Mouse (Mus musculus) lung, embryonic 15.5 days (tissue): ENCODE measurements around the gene Gm13271. TPM values are rescaled to one million over a fixed set of nuclear protein-coding genes. Genes with fewer than 3 reads are reported as not detected.
A peak's percentile ranks its signal among the peaks of the same experiment; 100 is the strongest.
"Not testable (repeated sequence)": the region's sequence is repeated elsewhere in the genome, so short reads cannot be mapped to it uniquely, and the experiment has no call there.

Experiments used
- ATAC-seq: fragments of 200-750 bp; cut with Nextera tagmentation; 2 replicates; pipeline ENCODE4 v1.8.0; 2017; ENCODE audit warnings: moderate number of reproducible peaks, borderline replicate concordance; ENCODE audit not compliant: low FRiP score, low TSS enrichment; ENCODE audit errors: extremely low read depth
- H3K27ac ChIP-seq: fragments of 300-500 bp; sonication (generic); 2 replicates; pipeline ENCODE4 v1.5.1; 2015; ENCODE audit warnings: moderate library complexity, mild to moderate bottlenecking, inconsistent platforms
- H3K27me3 ChIP-seq: fragments of 300-500 bp; sonication (generic); 2 replicates; pipeline ENCODE4 v1.6.1; 2015; ENCODE audit warnings: inconsistent platforms
- H3K36me3 ChIP-seq: fragments of 300-500 bp; sonication (generic); 2 replicates; pipeline ENCODE4 v1.6.1; 2015; ENCODE audit warnings: inconsistent platforms
- H3K4me1 ChIP-seq: fragments of 300-500 bp; sonication (generic); 2 replicates; pipeline ENCODE4 v1.6.1; 2015; ENCODE audit warnings: inconsistent platforms
- H3K4me2 ChIP-seq: fragments of 300-500 bp; sonication (generic); 2 replicates; pipeline ENCODE4 v1.6.1; 2015; ENCODE audit warnings: inconsistent platforms, mild to moderate bottlenecking, moderate library complexity
- H3K4me3 ChIP-seq: fragments of 300-500 bp; sonication (generic); 2 replicates; pipeline ENCODE4 v1.5.1; 2015; ENCODE audit warnings: mild to moderate bottlenecking, inconsistent platforms
- H3K9ac ChIP-seq: fragments of 300-500 bp; sonication (generic); 2 replicates; pipeline ENCODE4 v1.6.1; 2015; ENCODE audit warnings: inconsistent platforms
- H3K9me3 ChIP-seq: fragments of 300-500 bp; sonication (generic); 2 replicates; pipeline ENCODE4 v1.6.1; 2016; ENCODE audit warnings: inconsistent platforms
- WGBS: fragments of 180-500 bp; shearing (Covaris S2); methylation state at CpG from one replicate; pipeline ENCODE4 v1.1.7; 2015; 5-methylcytosine and 5-hydroxymethylcytosine counted together
- polyA plus RNA-seq: library from polyadenylated mRNA; unstranded; fragments of >200 nt; fragmentation: Nextera tagmentation; extraction: Ambion mirVana; gene quantifications from 2 replicates; pipeline ENCODE4 v1.2.1, GENCODE M21; 2015

Gene Gm13271
- not detected in 2 replicates for polyA plus RNA-seq

DNA sequence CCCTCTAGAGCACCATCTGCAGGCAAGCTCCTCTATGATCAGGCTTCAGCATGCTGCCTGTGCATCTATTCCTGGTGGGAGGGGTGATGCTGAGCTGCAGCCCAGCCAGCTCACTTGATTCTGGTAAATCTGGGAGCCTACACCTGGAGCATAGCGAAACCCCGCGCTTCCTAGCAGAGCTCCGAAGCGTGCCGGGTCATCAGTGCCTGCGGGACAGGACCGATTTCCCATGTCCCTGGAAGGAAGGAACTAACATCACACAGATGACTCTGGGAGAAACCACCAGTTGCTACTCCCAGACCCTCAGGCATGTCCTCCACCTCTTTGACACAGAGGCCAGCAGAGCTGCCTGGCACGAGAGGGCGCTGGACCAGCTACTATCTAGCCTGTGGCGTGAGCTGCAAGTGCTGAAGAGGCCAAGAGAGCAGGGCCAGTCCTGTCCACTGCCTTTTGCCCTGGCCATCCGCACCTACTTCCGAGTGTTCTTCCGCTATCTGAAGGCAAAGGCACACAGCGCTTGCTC lies at the start of gene Gm13271:
Gene Gm13271, plus strand, starts transcription at position 51 of the 523 bp plus-strand sequence.
- not testable (repeated sequence) for H3K36me3 ChIP-seq, H3K9ac ChIP-seq, H3K4me1 ChIP-seq, H3K27me3 ChIP-seq, H3K9me3 ChIP-seq, H3K27ac ChIP-seq, H3K4me2 ChIP-seq, H3K4me3 ChIP-seq, ATAC-seq
- WGBS, result 74% methylated on average over 15 of the region's 15 CpGs

DNA sequence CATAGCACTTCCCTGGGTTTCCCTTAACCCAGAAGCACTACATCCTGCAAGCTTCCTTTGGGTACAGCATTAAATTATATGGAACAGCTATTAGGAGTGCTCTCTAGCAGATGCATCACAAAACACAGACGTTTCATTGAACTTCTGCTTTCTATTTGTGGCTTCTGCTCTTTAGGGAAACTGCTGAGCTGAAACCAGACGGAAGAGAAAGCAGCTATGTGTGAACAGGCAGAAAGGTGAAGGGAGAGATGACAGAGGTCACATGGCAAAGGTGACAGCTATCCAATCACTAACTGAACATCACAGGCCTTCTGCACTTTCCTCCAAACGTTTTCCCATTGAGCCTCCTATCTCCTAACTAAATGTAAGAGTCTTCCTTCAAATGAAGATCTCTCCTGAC lies 48.7 kb upstream of the Gm13271 start:
- H3K4me3 ChIP-seq, result no peak overlapping the region
- 38% methylated on average over 3 of the region's 3 CpGs for WGBS
- H3K36me3 ChIP-seq, result no peaks in the 10 kb centered on the region
- no peaks in the 10 kb centered on the region for H3K27me3 ChIP-seq
- H3K9me3 ChIP-seq, result no peaks in the 10 kb centered on the region
- no peaks in the 10 kb centered on the region for H3K4me1 ChIP-seq
- no peak overlapping the region for H3K4me2 ChIP-seq
- no peak overlapping the region for H3K9ac ChIP-seq
- H3K27ac ChIP-seq, result no peak overlapping the region
- ATAC-seq, result no peak

DNA sequence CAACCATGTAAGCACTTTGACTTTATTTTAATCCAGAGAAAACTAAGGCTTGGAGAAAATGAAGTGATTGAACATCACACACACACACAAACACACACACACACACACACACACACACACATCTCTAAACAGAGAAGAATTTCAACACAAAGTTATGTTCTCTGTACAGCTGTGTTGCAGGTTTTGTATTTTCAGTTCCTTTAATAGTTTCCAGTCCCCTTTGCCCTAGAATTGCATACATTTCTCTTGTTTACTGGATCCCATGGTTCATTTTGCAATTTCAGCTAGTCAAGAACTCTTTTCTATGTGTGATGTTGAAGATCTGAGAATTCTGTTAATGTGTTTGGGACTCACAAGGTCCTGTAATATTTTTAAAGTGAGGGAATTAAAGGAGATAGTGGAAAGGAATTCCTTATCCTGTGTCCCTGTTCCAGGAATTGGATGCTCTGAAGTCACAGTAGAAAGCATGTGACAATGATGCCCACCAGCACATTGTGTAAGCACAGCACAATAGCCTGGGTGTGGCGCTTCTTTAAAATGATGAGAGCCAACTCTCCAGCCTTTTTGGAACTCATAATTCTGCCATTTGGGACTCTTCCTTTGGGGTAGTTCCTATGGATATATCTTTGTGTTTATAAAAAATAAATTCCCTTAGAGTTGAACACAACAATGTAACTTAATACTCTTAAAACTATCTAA lies 47.4 kb upstream of the Gm13271 start:
- H3K9ac ChIP-seq, result no peak overlapping the region
- H3K4me3 ChIP-seq, result no peak overlapping the region
- no peaks in the 10 kb centered on the region for H3K4me1 ChIP-seq
- 89% methylated on average over 1 of the region's 1 CpGs for WGBS
- H3K27ac ChIP-seq, result no peak overlapping the region
- no peaks in the 10 kb centered on the region for H3K36me3 ChIP-seq
- no peaks in the 10 kb centered on the region for H3K27me3 ChIP-seq
- ATAC-seq, result no peak
- H3K4me2 ChIP-seq, result no peak overlapping the region
- H3K9me3 ChIP-seq, result no peaks in the 10 kb centered on the region

DNA sequence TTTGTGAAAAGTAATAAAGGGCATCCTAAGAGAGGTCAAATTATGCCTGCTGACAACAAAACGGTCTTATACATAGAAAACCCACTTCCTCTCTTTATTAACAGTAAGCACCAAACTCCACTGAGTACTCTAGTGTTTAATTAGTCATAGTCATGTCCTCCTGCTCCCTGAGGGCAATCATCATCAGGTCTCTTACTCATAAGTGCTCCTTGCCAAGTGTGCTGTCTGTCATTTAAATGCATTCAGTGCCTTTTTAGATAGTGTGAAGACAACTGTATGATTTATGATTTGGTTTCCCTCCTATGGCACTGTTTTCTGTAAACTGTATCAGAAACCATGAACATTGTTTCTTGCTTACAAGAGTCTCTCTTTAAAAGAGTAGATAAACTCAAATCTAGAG lies 40.4 kb upstream of the Gm13271 start:
- 64% methylated on average over 1 of the region's 1 CpGs for WGBS
- Histone ChIP-seq H3K4me2 (no peak overlapping the region), H3K9ac (no peak overlapping the region), H3K27ac (no peak overlapping the region), H3K4me1 (peaks cover 14% of the 10 kb centered on the region), H3K9me3 (no peaks in the 10 kb centered on the region), H3K4me3 (no peak overlapping the region), H3K36me3 (peaks cover 31% of the 10 kb centered on the region), H3K27me3 (no peaks in the 10 kb centered on the region)
- ATAC-seq, result no peak

DNA sequence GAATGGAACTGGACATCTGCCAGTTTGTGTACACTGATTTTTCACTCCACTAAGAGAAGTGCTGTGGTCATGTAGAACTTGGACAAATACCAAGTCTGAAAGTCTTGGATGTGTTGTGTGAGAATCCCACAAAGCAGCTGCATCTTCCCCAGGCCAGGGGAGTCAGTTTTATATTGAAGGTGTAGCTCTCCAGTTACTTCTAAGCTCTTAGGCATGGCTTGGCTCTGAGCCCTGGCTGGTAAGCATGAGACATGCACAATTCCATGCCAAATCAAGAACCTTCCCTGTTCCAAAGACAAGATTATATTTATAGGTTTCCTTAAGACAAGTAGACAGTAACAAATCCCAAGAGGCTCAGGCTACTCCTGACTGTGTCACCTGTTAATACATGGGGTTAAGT lies 39.6 kb upstream of the Gm13271 start:
- peaks cover 31% of the 10 kb centered on the region for H3K36me3 ChIP-seq
- no peak overlapping the region for H3K4me3 ChIP-seq
- H3K27me3 ChIP-seq, result no peaks in the 10 kb centered on the region
- no peak overlapping the region for H3K4me2 ChIP-seq
- ATAC-seq, result no peak
- no peaks in the 10 kb centered on the region for H3K9me3 ChIP-seq
- H3K9ac ChIP-seq, result no peak overlapping the region
- H3K4me1 ChIP-seq, result peaks cover 19% of the 10 kb centered on the region
- no peak overlapping the region for H3K27ac ChIP-seq

DNA sequence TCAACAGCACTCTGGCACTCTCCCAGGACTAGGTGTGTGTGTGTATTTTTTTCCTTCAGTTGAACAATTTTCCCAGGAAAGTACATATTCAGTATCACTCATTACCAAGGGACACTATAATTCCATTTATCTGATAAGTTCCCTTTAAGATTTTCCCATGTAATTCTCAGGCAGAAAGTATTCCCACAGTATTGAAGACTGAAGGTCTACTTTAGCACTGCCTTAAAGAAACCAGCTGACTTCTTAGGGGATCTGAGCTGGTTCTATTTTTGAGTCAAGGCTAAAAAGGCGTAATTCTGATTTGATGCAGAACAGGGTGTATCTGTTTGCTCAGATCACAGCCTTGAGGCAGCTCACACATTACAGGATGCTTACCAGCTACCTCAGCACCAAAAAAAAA lies 36.0 kb upstream of the Gm13271 start:
- peak overlapping the region; percentile 22; the same call in 1 of the 2 replicates for H3K9ac ChIP-seq
- peaks cover 41% of the 10 kb centered on the region for H3K36me3 ChIP-seq
- H3K27ac ChIP-seq, result peak overlapping the region; percentile 19; the same call in 1 of the 2 replicates
- no peak for ATAC-seq
- whole genome bisulfite sequencing, result 34% methylated on average over 1 of the region's 1 CpGs
- peak overlapping the region; percentile 71 for H3K4me2 ChIP-seq
- H3K4me3 ChIP-seq, result peak overlapping the region; percentile 28
- no peaks in the 10 kb centered on the region for H3K27me3 ChIP-seq
- no peaks in the 10 kb centered on the region for H3K9me3 ChIP-seq
- H3K4me1 ChIP-seq, result peaks cover 31% of the 10 kb centered on the region

DNA sequence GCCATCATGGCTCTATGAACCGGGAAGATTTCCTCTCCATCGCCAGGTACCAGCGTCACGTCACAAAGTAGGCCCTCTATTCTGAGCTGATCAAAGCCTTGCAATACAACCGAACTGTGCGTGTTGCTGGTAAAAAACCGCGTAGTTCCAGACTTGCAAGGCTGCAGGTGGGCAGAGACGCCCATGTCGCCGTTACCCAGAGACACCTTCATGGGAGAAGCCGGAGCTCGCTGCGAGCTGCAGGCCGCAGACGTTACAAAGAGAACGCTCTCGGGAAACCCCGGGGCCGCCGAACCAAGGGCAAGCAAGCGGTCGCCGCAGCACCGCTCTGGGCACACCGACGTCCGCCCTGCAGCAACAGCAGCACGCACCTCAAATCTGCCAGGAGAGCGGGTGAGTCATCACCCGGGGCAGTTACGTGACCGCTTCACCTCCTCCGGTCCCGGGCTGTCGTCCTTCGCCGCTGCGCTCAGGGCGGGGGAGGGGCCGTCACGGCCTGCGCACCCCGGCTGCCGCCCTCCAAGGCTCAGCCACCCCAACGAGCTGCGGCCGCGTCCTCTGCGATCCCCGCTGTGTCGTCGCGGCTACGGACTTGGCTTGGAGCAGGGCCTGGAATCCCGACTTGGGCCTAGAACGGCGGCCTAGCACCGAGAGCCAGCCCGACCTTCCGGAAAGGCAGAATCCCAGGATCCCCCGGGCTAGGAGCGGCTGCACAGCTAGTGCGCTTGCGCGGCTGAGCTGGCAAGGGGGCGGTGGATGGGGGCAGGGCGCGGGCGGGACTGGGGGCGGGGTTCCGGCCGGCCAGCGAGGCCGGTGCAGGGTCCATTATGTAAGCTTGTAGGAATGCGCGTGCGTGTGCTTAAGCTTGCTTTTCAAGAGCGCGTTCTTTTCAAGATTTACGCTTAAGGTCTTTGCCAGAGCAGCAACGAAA lies 32.6 kb upstream of the Gm13271 start, which contains the start of the genes Gm26566 and Klhl9:
Gene Gm26566, plus strand, starts transcription at position 15 of the 931 bp plus-strand sequence.
Gene Klhl9, minus strand, starts transcription at position 675 of the 931 bp plus-strand sequence.
- Histone ChIP-seq H3K9ac (peak within 1 kb of the TSS; percentile 91), H3K27ac (peak within 1 kb of the TSS; percentile 97), H3K4me1 (peaks cover 28% of the 10 kb centered on the region), H3K27me3 (no peaks in the 10 kb centered on the region), H3K4me3 (peak within 1 kb of the TSS; percentile 85), H3K9me3 (no peaks in the 10 kb centered on the region), H3K4me2 (peak within 1 kb of the TSS; percentile 71), H3K36me3 (peaks cover 20% of the 10 kb centered on the region)
- under 1% methylated on average over 72 of the region's 82 CpGs for WGBS
- peak; percentile 98 for ATAC-seq

DNA sequence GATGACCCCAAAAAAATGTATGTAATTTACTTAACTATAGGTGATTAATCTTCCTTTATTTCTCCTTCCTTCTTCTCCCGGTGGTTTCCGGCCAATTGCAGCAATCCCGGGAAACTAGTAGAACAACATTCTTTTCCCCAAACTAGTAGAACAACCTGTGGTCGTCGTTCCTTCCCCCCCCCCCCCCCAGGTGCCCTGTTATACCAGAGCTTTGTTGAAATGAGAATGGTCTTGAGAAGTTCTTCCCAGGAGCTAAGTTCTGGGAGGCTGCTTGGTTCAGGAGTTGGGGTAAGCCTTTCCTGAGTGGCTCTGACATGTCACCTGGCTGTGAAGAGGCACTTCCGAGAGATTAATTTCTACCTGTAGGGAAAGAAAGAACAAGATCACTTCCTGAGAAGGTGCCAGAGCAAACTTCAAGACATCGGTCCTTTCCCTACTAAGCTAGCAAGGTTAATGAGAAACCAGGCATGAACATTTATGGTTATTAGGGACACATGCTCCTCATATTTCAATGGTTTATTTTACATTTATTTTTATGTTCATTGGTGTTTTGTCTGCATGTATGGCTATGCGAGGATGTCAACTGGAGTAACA lies 31.1 kb upstream of the Gm13271 start:
- Histone ChIP-seq H3K4me3 (no peak overlapping the region), H3K4me1 (peaks cover 21% of the 10 kb centered on the region), H3K27ac (peak overlapping the region; percentile 97), H3K27me3 (no peaks in the 10 kb centered on the region), H3K9me3 (no peaks in the 10 kb centered on the region), H3K36me3 (peaks cover 14% of the 10 kb centered on the region), H3K4me2 (peak overlapping the region; percentile 29), H3K9ac (no peak overlapping the region)
- 51% methylated on average over 8 of the region's 8 CpGs for WGBS
- ATAC-seq, result no peak

DNA sequence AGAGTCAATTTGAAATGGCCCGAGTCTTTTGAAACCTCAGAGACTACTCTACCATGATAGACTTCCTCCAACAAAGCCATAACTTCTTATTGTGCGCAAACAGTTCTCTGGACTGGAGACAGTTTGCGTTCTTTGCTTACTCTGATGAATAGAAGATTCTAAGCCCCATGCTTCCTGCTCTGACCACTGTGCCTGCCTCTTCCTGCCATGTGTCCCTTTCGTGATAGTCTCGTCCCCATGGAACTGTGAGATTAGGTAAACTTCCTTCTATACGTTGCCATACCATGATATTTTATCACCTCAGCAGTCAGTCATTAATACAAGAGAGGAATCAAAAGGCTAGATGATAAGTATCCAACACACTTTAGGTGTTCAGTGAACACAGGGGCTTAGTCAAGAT lies 27.9 kb upstream of the Gm13271 start:
- Histone ChIP-seq H3K27ac (peak overlapping the region; percentile 44), H3K4me3 (no peak overlapping the region)
- 66% methylated on average over 6 of the region's 6 CpGs for WGBS

DNA sequence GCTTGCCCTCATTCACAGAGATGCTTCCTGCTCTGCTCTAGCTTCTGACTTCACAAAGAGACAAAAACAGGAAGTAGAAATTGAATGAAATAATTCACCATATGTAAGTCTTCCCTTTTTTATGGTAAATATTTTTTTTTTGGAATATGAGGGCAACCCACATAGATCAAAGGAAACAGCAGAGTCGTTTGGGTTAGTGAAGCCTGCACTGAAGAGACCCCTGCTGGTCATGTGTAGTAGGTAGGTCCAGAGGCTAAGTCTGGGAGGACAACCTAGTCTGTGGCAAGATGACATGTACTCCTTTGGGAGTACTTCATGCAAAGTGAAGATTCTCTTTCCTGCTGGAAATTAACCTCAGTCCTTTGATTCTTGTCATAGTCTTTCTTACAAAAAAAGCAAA lies 27.3 kb upstream of the Gm13271 start:
- ATAC-seq, result no peak
- Histone ChIP-seq H3K9me3 (no peaks in the 10 kb centered on the region), H3K36me3 (no peaks in the 10 kb centered on the region), H3K4me3 (no peak overlapping the region), H3K27me3 (no peaks in the 10 kb centered on the region), H3K4me2 (peak overlapping the region; percentile 16; the same call in 1 of the 2 replicates), H3K9ac (no peak overlapping the region), H3K27ac (no peak overlapping the region), H3K4me1 (no peaks in the 10 kb centered on the region)
- 0% methylated on average over 1 of the region's 1 CpGs for WGBS

More for the DNA sequence above, 27.9 kb upstream of the Gm13271 start:
- H3K36me3 ChIP-seq, result no peaks in the 10 kb centered on the region
- H3K9ac ChIP-seq, result no peak overlapping the region
- no peaks in the 10 kb centered on the region for H3K27me3 ChIP-seq
- H3K9me3 ChIP-seq, result no peaks in the 10 kb centered on the region
- H3K4me1 ChIP-seq, result no peaks in the 10 kb centered on the region
- peak overlapping the region; percentile 16; the same call in 1 of the 2 replicates for H3K4me2 ChIP-seq
- no peak for ATAC-seq

DNA sequence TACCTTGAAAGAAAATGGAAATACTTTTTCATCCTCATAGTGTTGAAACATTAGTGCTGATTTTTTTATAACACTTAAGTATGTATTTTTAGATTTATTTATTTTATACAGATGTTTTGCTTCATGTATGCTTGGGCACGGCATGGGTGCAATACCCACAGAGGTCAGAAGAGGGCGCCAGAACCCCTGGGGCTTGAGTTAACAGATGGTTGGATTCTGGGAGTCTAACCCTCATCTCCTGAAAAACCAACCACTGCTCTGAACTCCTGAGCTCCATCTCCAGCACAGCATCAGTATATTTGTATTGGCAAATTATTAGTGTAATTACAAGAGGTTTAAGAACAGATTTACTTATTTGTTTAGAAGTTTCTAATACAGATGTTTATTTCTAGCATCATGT lies 16.2 kb upstream of the Gm13271 start:
- no peak overlapping the region for H3K27ac ChIP-seq
- H3K27me3 ChIP-seq, result no peaks in the 10 kb centered on the region
- no peaks in the 10 kb centered on the region for H3K36me3 ChIP-seq
- H3K4me1 ChIP-seq, result peaks cover 9% of the 10 kb centered on the region
- no peak for ATAC-seq
- no peak overlapping the region for H3K9ac ChIP-seq
- no peak overlapping the region for H3K4me3 ChIP-seq
- 5% methylated on average over 2 of the region's 2 CpGs for WGBS
- H3K9me3 ChIP-seq, result no peaks in the 10 kb centered on the region
- H3K4me2 ChIP-seq, result no peak overlapping the region
